Mouse (Mus musculus) midbrain, embryonic 12.5 days (tissue): Measurements from ENCODE around the gene Tgfb1. TPM values are rescaled to one million over a fixed set of nuclear protein-coding genes. Genes with fewer than 3 reads are reported as not detected.
A peak's percentile ranks its signal among the peaks of the same experiment; 100 is the strongest.

Source experiments
- ATAC-seq: fragments of 200-750 bp; cut with Nextera tagmentation; 2 replicates; pipeline ENCODE4 v1.8.0; 2017; ENCODE audit warnings: low read depth, moderate TSS enrichment, moderate library complexity; ENCODE audit not compliant: low FRiP score
- H3K27ac ChIP-seq: fragments of 300-500 bp; sonication (generic); replicated peaks from 2 replicates; pipeline ENCODE4 v1.5.1; 2016; ENCODE audit warnings: mild to moderate bottlenecking
- H3K27me3 ChIP-seq: fragments of 300-500 bp; sonication (generic); 2 replicates; pipeline ENCODE4 v1.6.1; 2016; ENCODE audit warnings: mild to moderate bottlenecking
- H3K36me3 ChIP-seq: fragments of 300-500 bp; sonication (generic); 2 replicates; pipeline ENCODE4 v1.6.1; 2016
- H3K4me1 ChIP-seq: fragments of 300-500 bp; sonication (generic); 2 replicates; pipeline ENCODE4 v1.6.1; 2016
- H3K4me2 ChIP-seq: fragments of 300-500 bp; sonication (generic); replicated peaks from 2 replicates; pipeline ENCODE4 v1.6.1; 2016; ENCODE audit warnings: mild to moderate bottlenecking, moderate library complexity
- H3K4me3 ChIP-seq: fragments of 300-500 bp; sonication (generic); 2 replicates; pipeline ENCODE4 v1.5.1; 2016; ENCODE audit warnings: mild to moderate bottlenecking
- H3K9ac ChIP-seq: fragments of 300-500 bp; sonication (generic); replicated peaks from 2 replicates; pipeline ENCODE4 v1.6.1; 2016; ENCODE audit warnings: mild to moderate bottlenecking, moderate library complexity
- H3K9me3 ChIP-seq: fragments of 300-500 bp; sonication (generic); 2 replicates; pipeline ENCODE4 v1.6.1; 2016; ENCODE audit warnings: mild to moderate bottlenecking
- WGBS: fragments of 180-500 bp; shearing (Covaris S2); methylation state at CpG from one replicate; pipeline ENCODE4 v1.1.7; 2016; 5-methylcytosine and 5-hydroxymethylcytosine counted together
- polyA plus RNA-seq: library from polyadenylated mRNA; unstranded; fragments of >200 nt; fragmentation: Nextera tagmentation; extraction: Ambion mirVana; gene quantifications from 2 replicates; pipeline ENCODE4 v1.2.1, GENCODE M21; 2016

The Tgfb1 gene
- polyA plus RNA-seq, 1 experiment from 2014 or later = 1.3 TPM

- 43% methylated on average over 10 of the region's 10 CpGs for WGBS
- Histone ChIP-seq H3K4me2 (peak overlapping the region; percentile 83), H3K9me3 (no peaks in the 10 kb centered on the region), H3K4me3 (peak overlapping the region; percentile 53), H3K27ac (no peak overlapping the region), H3K9ac (peak overlapping the region; percentile 66), H3K27me3 (no peaks in the 10 kb centered on the region), H3K4me1 (peaks cover 23% of the 10 kb centered on the region), H3K36me3 (peaks cover 4% of the 10 kb centered on the region; the same call in 1 of the 2 replicates)
- no peak for ATAC-seq
These were observed 29.0 kb upstream of the Tgfb1 start for GRCm38 (mm10) chr7:25657785-25658184.

- peaks cover 23% of the 10 kb centered on the region for H3K4me1 ChIP-seq
- H3K9ac ChIP-seq = peak within 1 kb of the TSS; percentile 66
- no peaks in the 10 kb centered on the region for H3K9me3 ChIP-seq
- H3K4me3 ChIP-seq = peak within 1 kb of the TSS; percentile 53
- under 1% methylated on average over 50 of the region's 50 CpGs for WGBS
- ATAC-seq = peak; percentile 99
- H3K4me2 ChIP-seq = peak within 1 kb of the TSS; percentile 83
- H3K36me3 ChIP-seq = peaks cover 11% of the 10 kb centered on the region
- H3K27me3 ChIP-seq = no peaks in the 10 kb centered on the region
- H3K27ac ChIP-seq = peak within 1 kb of the TSS; percentile 16; the same call in 1 of the 2 replicates
These were observed 27.9 kb upstream of the Tgfb1 start, which contains the start of the genes Bckdha and Exosc5 for GRCm38 (mm10) chr7:25658657-25659472. Gene Bckdha (minus strand): TSS chr7:25658981. Gene Exosc5 (plus strand): TSS chr7:25659164.

GRCm38 (mm10) chr7:25666381-25666780 is 20.4 kb upstream of the Tgfb1 start:
- Histone ChIP-seq H3K9me3 (no peaks in the 10 kb centered on the region), H3K4me2 (no peak overlapping the region), H3K9ac (no peak overlapping the region), H3K4me1 (no peaks in the 10 kb centered on the region), H3K4me3 (no peak overlapping the region), H3K27ac (no peak overlapping the region), H3K27me3 (no peaks in the 10 kb centered on the region), H3K36me3 (peaks cover 53% of the 10 kb centered on the region)
- ATAC-seq = no peak
- WGBS = 93% methylated on average over 8 of the region's 8 CpGs

GRCm38 (mm10) chr7:25669158-25669557 is 17.6 kb upstream of the Tgfb1 start:
- Histone ChIP-seq H3K4me1 (no peaks in the 10 kb centered on the region), H3K9ac (no peak overlapping the region), H3K4me3 (no peak overlapping the region), H3K27ac (no peak overlapping the region), H3K4me2 (no peak overlapping the region), H3K36me3 (peaks cover 38% of the 10 kb centered on the region), H3K27me3 (peaks cover 12% of the 10 kb centered on the region), H3K9me3 (no peaks in the 10 kb centered on the region)
- 82% methylated on average over 10 of the region's 10 CpGs for WGBS
- no peak for ATAC-seq

- no peaks in the 10 kb centered on the region for H3K9me3 ChIP-seq
- H3K27ac ChIP-seq = no peak overlapping the region
- H3K4me2 ChIP-seq = no peak overlapping the region
- WGBS = 85% methylated on average over 9 of the region's 9 CpGs
- peaks cover 2% of the 10 kb centered on the region; the same call in 1 of the 2 replicates for H3K4me1 ChIP-seq
- H3K27me3 ChIP-seq = peaks cover 17% of the 10 kb centered on the region
- H3K9ac ChIP-seq = no peak overlapping the region
- H3K36me3 ChIP-seq = peaks cover 34% of the 10 kb centered on the region
- ATAC-seq = no peak
- H3K4me3 ChIP-seq = no peak overlapping the region
These were observed 17.2 kb upstream of the Tgfb1 start for GRCm38 (mm10) chr7:25669631-25670030.

GRCm38 (mm10) chr7:25670096-25670495 is 16.7 kb upstream of the Tgfb1 start:
- no peak for ATAC-seq
- H3K27ac ChIP-seq = no peak overlapping the region
- no peak overlapping the region for H3K4me2 ChIP-seq
- H3K9ac ChIP-seq = no peak overlapping the region
- no peaks in the 10 kb centered on the region for H3K9me3 ChIP-seq
- H3K4me1 ChIP-seq = peaks cover 6% of the 10 kb centered on the region; the same call in 1 of the 2 replicates
- H3K36me3 ChIP-seq = peaks cover 30% of the 10 kb centered on the region
- no peak overlapping the region for H3K4me3 ChIP-seq
- peaks cover 22% of the 10 kb centered on the region for H3K27me3 ChIP-seq
- WGBS = 91% methylated on average over 4 of the region's 4 CpGs

GRCm38 (mm10) chr7:25671686-25672085 is 15.1 kb upstream of the Tgfb1 start:
- H3K4me1 ChIP-seq = peaks cover 6% of the 10 kb centered on the region; the same call in 1 of the 2 replicates
- 76% methylated on average over 2 of the region's 2 CpGs for WGBS
- H3K4me2 ChIP-seq = no peak overlapping the region
- peaks cover 36% of the 10 kb centered on the region for H3K27me3 ChIP-seq
- H3K9ac ChIP-seq = no peak overlapping the region
- H3K27ac ChIP-seq = no peak overlapping the region
- no peaks in the 10 kb centered on the region for H3K9me3 ChIP-seq
- H3K36me3 ChIP-seq = peaks cover 20% of the 10 kb centered on the region; the same call in 1 of the 2 replicates
- no peak overlapping the region for H3K4me3 ChIP-seq
- ATAC-seq = no peak

GRCm38 (mm10) chr7:25672442-25672841 is 14.4 kb upstream of the Tgfb1 start:
- H3K4me1 ChIP-seq = peaks cover 6% of the 10 kb centered on the region; the same call in 1 of the 2 replicates
- no peaks in the 10 kb centered on the region for H3K9me3 ChIP-seq
- no peak overlapping the region for H3K4me2 ChIP-seq
- peaks cover 41% of the 10 kb centered on the region for H3K27me3 ChIP-seq
- 51% methylated on average over 4 of the region's 4 CpGs for WGBS
- no peak for ATAC-seq
- no peak overlapping the region for H3K9ac ChIP-seq
- H3K36me3 ChIP-seq = peaks cover 16% of the 10 kb centered on the region; the same call in 1 of the 2 replicates
- no peak overlapping the region for H3K4me3 ChIP-seq
- no peak overlapping the region for H3K27ac ChIP-seq

- peak overlapping the region; percentile 50 for H3K4me2 ChIP-seq
- peaks cover 52% of the 10 kb centered on the region for H3K27me3 ChIP-seq
- H3K9ac ChIP-seq = peak overlapping the region; percentile 44
- H3K36me3 ChIP-seq = peaks cover under 1% of the 10 kb centered on the region; the same call in 1 of the 2 replicates
- 28% methylated on average over 9 of the region's 9 CpGs for WGBS
- H3K9me3 ChIP-seq = no peaks in the 10 kb centered on the region
- ATAC-seq = no peak
- H3K4me3 ChIP-seq = peak overlapping the region; percentile 31; the same call in 1 of the 2 replicates
- H3K27ac ChIP-seq = no peak overlapping the region
- H3K4me1 ChIP-seq = peaks cover 6% of the 10 kb centered on the region; the same call in 1 of the 2 replicates
These were observed 12.5 kb upstream of the Tgfb1 start for GRCm38 (mm10) chr7:25674297-25674696.

- peaks cover 6% of the 10 kb centered on the region; the same call in 1 of the 2 replicates for H3K4me1 ChIP-seq
- H3K36me3 ChIP-seq = no peaks in the 10 kb centered on the region
- H3K4me3 ChIP-seq = peak within 1 kb of the TSS; percentile 31
- WGBS = 1% methylated on average over 29 of the region's 29 CpGs
- 0 out of 2 replicates have a peak, but pooled peaks have one; percentile 16 for ATAC-seq
- peak within 1 kb of the TSS; percentile 50 for H3K4me2 ChIP-seq
- no peak within 1 kb of the TSS for H3K27ac ChIP-seq
- peak within 1 kb of the TSS; percentile 44 for H3K9ac ChIP-seq
- H3K9me3 ChIP-seq = no peaks in the 10 kb centered on the region
- H3K27me3 ChIP-seq = peaks cover 57% of the 10 kb centered on the region
These were observed 12.0 kb upstream of the Tgfb1 start, which contains the start of gene Tmem91 for GRCm38 (mm10) chr7:25674719-25675300. Gene Tmem91 (minus strand): TSS chr7:25675166.

GRCm38 (mm10) chr7:25675405-25675804 is 11.4 kb upstream of the Tgfb1 start:
- Histone ChIP-seq H3K27me3 (peaks cover 59% of the 10 kb centered on the region), H3K4me2 (no peak overlapping the region), H3K9ac (no peak overlapping the region), H3K4me1 (peaks cover 10% of the 10 kb centered on the region; the same call in 1 of the 2 replicates), H3K4me3 (no peak overlapping the region), H3K36me3 (no peaks in the 10 kb centered on the region), H3K27ac (no peak overlapping the region), H3K9me3 (no peaks in the 10 kb centered on the region)
- WGBS = 33% methylated on average over 6 of the region's 6 CpGs
- no peak for ATAC-seq
